Mouse (Mus musculus) ES-CJ7 (cell line): ENCODE data around the gene Cwc25.

ENCODE experiments used
- DNase-seq: peaks from one replicate; pipeline ENCODE4 v3.0.0; 2011; ENCODE audit warnings: low read depth, low spot score

The Cwc25 gene

GRCm38 (mm10) chr11:97700003-97700745 is 66.2 kb downstream of the Cwc25 start, which contains the start of gene Pcgf2:
TSS of gene Pcgf2 (minus strand) at chr11:97700497.
- DNase-seq: no peak

- DNase-seq: peak; percentile 98
Observed at GRCm38 (mm10) chr11:97699626-97700002, 66.7 kb downstream of the Cwc25 start.

GRCm38 (mm10) chr11:97698741-97699611 is 67.4 kb downstream of the Cwc25 start:
- peak; percentile 93 for DNase-seq

- DNase-seq: peak; percentile 77
Observed at GRCm38 (mm10) chr11:97697891-97698529, 68.3 kb downstream of the Cwc25 start.

GRCm38 (mm10) chr11:97697199-97697890 is 69.0 kb downstream of the Cwc25 start:
- no peak for DNase-seq

- DNase-seq: peak; percentile 90
Observed at GRCm38 (mm10) chr11:97696669-97697068, 69.7 kb downstream of the Cwc25 start.

- DNase-seq: peak; percentile 60
Observed at GRCm38 (mm10) chr11:97695712-97696401, 70.5 kb downstream of the Cwc25 start.
